Mouse (Mus musculus) cerebellum, adult 2 months (tissue): ENCODE measurements around the gene Acss3.

Experiments
- CTCF ChIP-seq: fragments of 200-500 bp; IDR thresholded peaks from 2 replicates; pipeline ENCODE4 v1.5.1; 2011; ENCODE audit warnings: low read depth, mild to moderate bottlenecking, control low read depth, low read length, moderate library complexity, borderline replicate concordance; ENCODE audit not compliant: insufficient read depth
- POLR2A ChIP-seq: fragments of 200-500 bp; IDR thresholded peaks from 2 replicates; pipeline ENCODE4 v1.6.1; 2011; ENCODE audit warnings: low read length, control low read depth, borderline replicate concordance; ENCODE audit not compliant: insufficient read depth

DNA sequence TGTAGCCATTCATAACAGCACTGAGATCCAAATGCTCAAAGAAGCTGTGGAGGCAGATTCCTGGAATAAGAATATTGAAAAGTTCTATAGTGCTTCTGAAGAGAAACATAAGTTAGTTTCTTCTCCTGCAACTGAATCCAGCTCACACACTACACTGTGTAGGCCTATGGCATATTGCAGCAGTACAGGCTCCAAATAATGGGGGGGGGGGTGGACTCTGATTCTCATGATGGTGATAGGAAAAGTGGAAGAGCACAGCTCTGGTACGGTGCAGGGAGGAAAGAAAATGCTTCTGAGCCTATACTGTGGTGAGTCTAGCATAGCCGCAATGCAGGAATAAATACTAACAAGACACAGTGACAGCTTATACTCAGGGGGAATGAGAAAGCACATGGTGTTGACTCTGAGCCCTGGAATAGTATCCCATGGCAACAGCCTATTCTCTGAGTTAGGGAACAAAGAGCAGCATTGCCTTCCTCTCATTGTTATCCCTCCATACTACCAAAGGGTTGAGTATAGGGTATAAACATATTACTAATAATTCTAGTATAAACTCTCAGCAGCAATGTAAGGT is 125.3 kb downstream of the Acss3 start:
- TF ChIP-seq POLR2A: no peak
- no peak for TF ChIP-seq CTCF
